Mouse (Mus musculus) urinary bladder, postnatal 14 days (tissue): ENCODE data around the gene Map3k10.
"Not testable (repeated sequence)": the region's sequence is repeated elsewhere in the genome, so short reads cannot be mapped to it uniquely, and the experiment has no call there.

Experiments used
- DNase-seq: peaks from one replicate; pipeline ENCODE4 v3.0.0; 2021; ENCODE audit warnings: low spot score

Map3k10 gene

DNA sequence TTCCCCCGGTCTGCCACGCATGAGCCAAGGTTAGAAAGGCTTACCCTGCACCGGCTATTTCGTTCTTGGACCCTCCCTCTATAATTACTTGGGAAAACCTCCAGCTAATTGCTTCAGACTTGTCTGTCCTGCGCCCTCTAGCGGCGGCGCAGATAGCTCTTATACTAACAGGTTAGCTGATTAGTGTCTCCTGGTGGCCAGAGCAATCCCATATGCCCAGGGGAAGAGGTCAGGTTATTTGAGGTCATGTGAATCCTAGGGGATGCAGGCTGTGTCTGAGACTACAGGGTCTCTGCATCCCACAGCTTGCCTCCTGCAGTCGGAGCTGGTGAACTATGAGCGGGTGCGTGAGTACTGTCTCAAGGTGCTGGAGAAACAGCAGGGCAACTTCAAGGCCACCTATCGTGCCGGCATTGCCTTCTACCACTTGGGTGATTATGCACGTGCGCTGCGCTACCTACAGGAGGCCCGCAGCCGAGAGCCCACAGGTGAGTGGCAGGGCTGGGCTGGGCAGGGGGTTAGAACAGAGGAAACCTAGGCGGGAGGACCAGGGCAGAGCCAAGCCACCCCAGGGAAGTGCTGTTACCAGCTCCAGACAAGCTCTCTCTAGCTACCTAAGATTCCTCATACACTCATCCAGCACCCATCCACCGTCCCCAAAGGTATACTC lies 19.7 kb downstream of the Map3k10 start:
- no peak for DNase-seq

DNA sequence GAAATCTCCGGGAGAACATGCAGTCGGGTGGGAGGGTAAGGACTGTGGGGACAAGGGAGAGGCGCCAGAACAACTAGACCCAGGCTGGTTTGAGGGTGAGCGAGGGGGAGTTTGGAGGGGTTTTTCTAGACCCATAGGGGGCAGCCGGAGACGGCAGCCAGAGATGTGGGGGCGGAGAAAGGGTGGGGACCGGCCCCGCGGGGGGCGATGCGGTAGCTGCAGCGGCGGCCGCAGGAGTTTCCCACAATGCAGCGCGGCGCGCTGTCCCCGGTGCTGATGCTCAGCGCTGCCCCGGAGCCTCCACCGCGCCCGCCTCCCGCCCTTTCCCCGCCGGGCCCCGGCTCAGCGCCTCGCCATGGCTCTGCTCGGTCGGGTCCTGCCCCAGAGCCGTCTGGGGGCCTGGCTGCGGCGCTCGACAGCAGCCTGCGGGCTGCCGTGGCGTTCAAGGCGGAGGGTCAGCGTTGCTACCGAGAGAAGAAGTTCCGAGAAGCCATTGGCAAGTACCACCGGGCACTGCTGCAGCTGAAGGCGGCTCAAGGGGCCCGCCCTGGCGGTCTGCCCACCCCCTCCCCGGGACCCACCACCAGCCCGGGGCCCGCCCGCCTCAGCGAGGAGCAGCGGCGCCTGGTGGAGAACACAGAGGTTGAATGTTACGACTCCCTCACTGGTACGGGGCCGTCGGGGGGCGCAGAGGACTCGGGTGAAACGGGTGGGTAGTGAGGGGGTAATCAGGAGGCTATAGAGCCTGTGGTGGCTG lies 20.5 kb downstream of the Map3k10 start, which contains the start of gene Ttc9b:
Ttc9b (plus strand) TSS at position 235 of the 757 bp plus-strand sequence.
- DNase-seq: peak; percentile 28

- peak; percentile 79 for DNase-seq
Measured at GRCm38 (mm10) chr7:27650949-27651348, 23.4 kb downstream of the Map3k10 start.

DNA sequence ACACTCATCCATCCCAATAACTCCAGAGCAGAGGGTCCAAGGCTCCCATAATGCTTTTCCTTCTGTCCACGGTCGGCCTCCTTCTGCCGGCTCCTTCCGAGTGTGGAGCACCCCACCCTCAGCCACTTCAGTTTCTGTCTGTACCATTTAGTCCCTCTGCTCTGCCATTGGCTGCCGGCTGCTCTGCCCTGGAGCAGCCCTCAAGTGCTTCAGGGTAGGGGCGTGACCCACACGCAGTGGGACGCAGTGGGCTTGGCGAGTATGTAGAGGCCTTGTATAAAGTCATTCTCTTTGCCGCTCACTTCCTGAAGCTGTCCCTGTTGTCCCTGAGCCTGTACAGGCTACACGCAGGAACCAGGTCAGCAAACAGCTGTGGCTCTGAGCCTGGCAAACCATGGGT lies 24.7 kb downstream of the Map3k10 start:
- DNase-seq: no peak

DNA sequence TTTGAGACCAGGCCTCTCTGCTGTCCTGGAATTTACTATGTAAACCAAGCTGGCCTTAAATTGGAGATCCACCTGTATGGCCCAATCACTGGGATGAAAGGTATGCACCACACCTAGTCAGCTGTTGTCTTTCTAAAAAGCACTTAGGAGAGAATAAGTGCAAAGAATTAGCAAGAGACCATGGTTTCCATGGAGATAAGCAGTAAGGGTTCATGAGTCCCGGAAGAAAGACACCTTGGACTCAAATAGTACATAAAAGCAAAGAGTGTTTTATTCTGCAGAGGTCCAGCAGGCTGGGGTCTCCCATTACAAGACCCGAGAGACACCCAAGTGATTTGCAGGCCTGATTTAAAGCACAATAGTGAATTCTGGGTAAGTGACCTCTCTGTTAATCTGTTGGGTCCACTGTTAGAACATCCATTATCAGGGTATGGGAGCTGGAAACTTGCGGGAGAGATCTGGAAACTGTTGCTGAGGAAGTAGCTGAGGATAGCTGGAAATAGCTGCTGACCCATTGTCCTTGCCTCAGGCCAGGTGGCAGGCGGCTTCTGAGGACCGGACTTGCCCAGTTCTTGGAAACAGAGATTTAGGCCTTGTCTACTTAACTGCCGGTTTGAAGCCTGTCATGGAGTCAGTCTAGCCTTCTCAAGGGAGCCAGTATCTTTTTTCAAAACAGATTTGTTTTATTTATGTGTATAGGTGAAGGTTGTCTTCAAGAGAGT lies 27.0 kb downstream of the Map3k10 start:
- DNase-seq: no peak

- DNase-seq: no peak
Measured at GRCm38 (mm10) chr7:27646516-27646915, 27.9 kb downstream of the Map3k10 start.

- no peak for DNase-seq
Measured at GRCm38 (mm10) chr7:27644471-27644870, 29.9 kb downstream of the Map3k10 start.

- not testable (repeated sequence) for DNase-seq
Measured at GRCm38 (mm10) chr7:27635094-27635493, 39.3 kb downstream of the Map3k10 start.

DNA sequence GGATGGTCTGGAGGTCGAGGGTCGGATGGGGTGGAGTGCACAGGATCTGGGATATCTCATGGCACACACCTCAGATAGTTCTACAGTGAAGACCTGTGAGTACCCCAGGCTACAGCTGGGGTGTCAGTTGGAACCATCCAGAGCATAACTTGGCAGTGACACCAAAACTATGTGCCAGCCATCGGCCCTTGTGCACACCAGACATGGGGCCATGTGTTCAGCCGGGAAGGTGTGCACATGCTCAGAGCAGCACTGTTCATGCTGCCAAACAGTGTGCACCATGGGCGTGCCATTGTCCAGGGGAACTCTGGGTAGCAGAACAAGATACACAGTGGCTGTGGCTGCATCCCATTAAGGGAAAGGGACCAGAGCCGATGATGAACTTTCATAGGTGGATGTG lies 39.7 kb downstream of the Map3k10 start:
- DNase-seq: no peak

GRCm38 (mm10) chr7:27633166-27633565 lies 41.2 kb downstream of the Map3k10 start:
- DNase-seq: no peak

- no peak for DNase-seq
Measured at GRCm38 (mm10) chr7:27631439-27631838, 43.0 kb downstream of the Map3k10 start.

DNA sequence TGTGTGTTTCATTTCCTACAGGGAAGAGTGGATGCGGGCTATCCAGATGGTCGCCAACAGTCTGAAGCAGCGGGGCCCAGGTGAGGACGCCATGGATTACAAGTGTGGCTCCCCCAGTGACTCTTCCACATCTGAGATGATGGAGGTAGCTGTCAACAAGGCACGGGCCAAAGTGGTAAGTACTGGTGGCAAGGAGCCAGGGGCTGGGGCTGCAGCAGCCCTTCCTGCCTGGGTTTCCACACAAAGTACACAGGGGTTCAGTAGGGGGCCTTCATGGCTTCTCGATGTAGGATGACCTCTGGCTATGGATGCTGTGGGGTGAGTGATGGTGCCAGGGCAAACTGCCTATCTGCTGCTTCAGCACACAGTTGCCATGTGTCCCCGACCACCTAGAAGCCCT lies 45.6 kb downstream of the Map3k10 start:
- not testable (repeated sequence) for DNase-seq

- DNase-seq: no peak
Measured at GRCm38 (mm10) chr7:27628190-27628589, 46.2 kb downstream of the Map3k10 start.

DNA sequence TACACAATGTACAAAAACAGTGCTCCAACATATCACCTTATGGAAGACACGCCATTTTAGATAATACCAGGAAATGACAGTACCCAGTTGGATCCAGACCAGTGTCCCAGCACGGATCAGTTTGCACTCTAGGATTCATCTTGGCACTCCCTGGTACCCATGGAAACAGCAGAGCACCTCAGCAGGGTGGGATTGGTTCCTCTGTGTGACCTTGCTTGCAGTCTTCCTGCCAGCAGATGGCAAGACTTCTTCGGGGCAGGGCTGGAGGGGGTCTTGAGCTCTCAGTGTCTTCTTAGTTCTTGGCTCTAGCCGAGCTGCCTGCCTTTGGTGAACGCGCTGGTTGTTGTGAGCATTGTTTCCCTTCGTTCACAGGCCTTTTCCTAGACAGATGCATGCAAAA lies 46.7 kb downstream of the Map3k10 start:
- DNase-seq: no peak

DNA sequence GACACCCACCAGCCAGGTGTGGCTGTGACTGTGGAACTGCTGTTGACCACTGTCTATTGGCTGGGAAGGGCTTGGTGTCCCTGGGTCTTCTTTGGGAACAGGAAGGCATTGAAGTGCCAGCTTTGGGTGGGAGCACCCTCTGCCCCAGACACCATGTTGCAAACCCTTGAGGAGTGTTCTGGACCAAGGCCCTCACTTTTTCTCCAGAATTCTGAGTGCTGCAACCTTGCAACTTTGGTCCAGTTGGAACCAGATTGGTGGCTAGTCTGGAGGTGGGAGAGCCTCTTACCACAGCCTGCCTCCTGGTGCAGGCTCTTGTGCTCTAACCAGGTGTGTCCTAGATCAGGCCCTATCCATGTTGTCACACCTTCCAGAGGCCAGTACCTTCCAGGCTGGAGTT lies 49.4 kb downstream of the Map3k10 start:
- DNase-seq: no peak

GRCm38 (mm10) chr7:27622234-27622633 lies 52.2 kb downstream of the Map3k10 start:
- no peak for DNase-seq

DNA sequence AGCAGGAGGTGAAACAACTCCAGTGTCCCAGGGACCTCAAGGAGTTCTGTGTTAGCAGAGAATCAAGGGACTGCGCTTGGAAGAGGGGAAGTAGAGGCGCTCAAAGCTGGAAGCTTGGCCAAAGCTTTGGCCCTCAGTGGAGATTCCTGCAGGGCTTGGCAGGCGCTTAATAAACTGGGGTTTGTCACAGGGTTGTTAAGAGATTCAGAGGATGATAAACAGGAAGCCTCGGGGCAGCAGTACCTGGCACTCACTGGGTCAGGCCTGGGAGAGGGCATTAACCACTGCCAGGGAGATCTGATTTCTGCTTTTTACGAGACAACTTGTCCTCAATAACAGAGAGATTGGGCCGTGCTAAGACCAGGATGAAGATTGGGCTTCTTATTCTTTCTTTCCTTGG lies 53.4 kb downstream of the Map3k10 start:
- DNase-seq: peak; percentile 49

- DNase-seq: no peak
Measured at GRCm38 (mm10) chr7:27613751-27614499, 60.5 kb downstream of the Map3k10 start.

DNA sequence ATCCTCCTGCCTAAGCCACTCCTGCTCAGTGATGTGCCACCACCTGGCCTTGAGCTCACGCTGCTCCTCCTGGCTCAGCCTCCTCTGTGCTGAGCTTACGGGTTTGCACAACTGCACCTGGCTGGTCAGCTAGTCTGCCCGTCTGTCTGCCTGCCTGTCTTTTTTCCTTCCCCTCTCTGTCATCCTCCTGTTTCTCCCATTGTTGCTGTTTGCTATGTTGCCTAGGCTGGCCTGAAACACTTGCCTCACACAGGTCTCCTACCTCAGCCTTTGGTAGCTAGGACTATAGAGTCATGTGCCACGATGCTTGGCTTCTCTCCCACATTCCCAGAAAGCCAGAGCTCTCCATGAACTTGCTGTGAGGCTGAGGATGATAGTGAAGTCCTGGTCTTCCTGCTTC lies 61.5 kb downstream of the Map3k10 start:
- no peak for DNase-seq

- no peak for DNase-seq
Measured at GRCm38 (mm10) chr7:27610871-27611270, 63.5 kb downstream of the Map3k10 start.

- no peak for DNase-seq
Measured at GRCm38 (mm10) chr7:27610370-27610769, 64.0 kb downstream of the Map3k10 start.

DNA sequence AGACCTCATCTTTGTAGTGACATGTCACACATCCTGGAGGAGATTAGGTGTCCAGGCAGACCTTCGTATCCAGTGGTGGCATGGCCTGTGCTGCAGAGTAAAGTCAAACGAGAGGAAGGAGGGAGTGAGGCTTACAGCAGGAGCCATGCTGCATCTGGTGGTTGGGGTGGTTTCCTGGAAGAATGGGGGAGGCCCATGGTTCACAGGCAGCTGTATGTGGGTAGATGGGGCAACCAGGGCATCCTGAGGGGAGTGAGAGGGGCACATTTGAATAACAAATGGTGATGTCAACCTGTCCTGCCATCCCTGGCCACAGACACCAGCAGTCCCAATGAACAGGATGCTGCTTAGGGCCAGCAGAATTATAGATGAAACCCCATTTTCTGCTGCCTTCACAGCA lies 64.7 kb downstream of the Map3k10 start:
- no peak for DNase-seq
